Mouse (Mus musculus) midbrain, postnatal 0 days (tissue): ENCODE data around the gene Tmem132d. TPM values are rescaled to one million over a fixed set of nuclear protein-coding genes. Genes with fewer than 3 reads are reported as not detected.

ENCODE experiments used
- ATAC-seq: fragments of 200-750 bp; cut with Nextera tagmentation; 2 replicates; pipeline ENCODE4 v1.8.0; 2017; ENCODE audit warnings: moderate number of reproducible peaks, mild to moderate bottlenecking, moderate TSS enrichment, moderate library complexity; ENCODE audit not compliant: low FRiP score
- DNase-seq: peaks from one replicate; pipeline ENCODE4 v3.0.0-alpha.2; 2015; ENCODE audit warnings: low spot score
- H3K27ac ChIP-seq: fragments of 300-500 bp; sonication (generic); 2 replicates; pipeline ENCODE4 v1.5.1; 2014; ENCODE audit warnings: low read depth, mild to moderate bottlenecking, low read length, mixed read lengths
- H3K27me3 ChIP-seq: fragments of 300-500 bp; sonication (generic); 2 replicates; pipeline ENCODE4 v1.6.1; 2014; ENCODE audit warnings: low read length, control low read depth, mixed read lengths; ENCODE audit not compliant: insufficient read depth
- H3K36me3 ChIP-seq: fragments of 300-500 bp; sonication (generic); 2 replicates; pipeline ENCODE4 v1.6.1; 2014; ENCODE audit warnings: low read length, control low read depth, mixed read lengths; ENCODE audit not compliant: insufficient read depth
- H3K4me1 ChIP-seq: fragments of 300-500 bp; sonication (generic); 2 replicates; pipeline ENCODE4 v1.6.1; 2014; ENCODE audit warnings: mild to moderate bottlenecking, control low read depth, antibody characterized with exemption, low read length, mixed read lengths; ENCODE audit not compliant: insufficient read depth
- H3K4me2 ChIP-seq: fragments of 300-500 bp; sonication (generic); 2 replicates; pipeline ENCODE4 v1.6.1; 2014; ENCODE audit warnings: low read depth, mild to moderate bottlenecking, low read length, mixed read lengths; ENCODE audit not compliant: poor library complexity, severe bottlenecking
- H3K4me3 ChIP-seq: fragments of 300-500 bp; sonication (generic); 2 replicates; pipeline ENCODE4 v1.5.1; 2014; ENCODE audit warnings: low read depth, mild to moderate bottlenecking, low read length, moderate library complexity
- H3K9ac ChIP-seq: fragments of 300-500 bp; sonication (generic); replicated peaks from 2 replicates; pipeline ENCODE4 v1.6.1; 2014; ENCODE audit warnings: mild to moderate bottlenecking, low read length, moderate library complexity, mixed read lengths; ENCODE audit not compliant: poor library complexity, severe bottlenecking
- H3K9me3 ChIP-seq: fragments of 300-500 bp; sonication (generic); 2 replicates; pipeline ENCODE4 v1.6.1; 2016; ENCODE audit warnings: low read length, control low read depth
- CTCF ChIP-seq: IDR thresholded peaks from 2 replicates; pipeline ENCODE4 v1.5.1; 2016; ENCODE audit warnings: antibody characterized with exemption, mild to moderate bottlenecking
- WGBS: fragments of 180-500 bp; shearing (Covaris S2); extraction: QIAGEN DNeasy Blood & Tissue Kit; methylation state at CpG from one replicate; pipeline ENCODE4 v1.1.7; 2014; 5-methylcytosine and 5-hydroxymethylcytosine counted together
- polyA plus RNA-seq: library from polyadenylated mRNA; unstranded; fragments of >200 nt; fragmentation: Nextera tagmentation; extraction: Ambion mirVana; gene quantifications from 2 replicates; pipeline ENCODE4 v1.2.1, GENCODE M21; 2015
- total RNA-seq: library from RNA; depleted of rRNA; stranded (reverse); fragments of >200 nt; gene quantifications from 2 replicates; pipeline ENCODE4 v1.2.3, GENCODE M21; 2014

Gene Tmem132d
- total and polyA plus RNA-seq, 2 experiments from 2014 or later, result 4.0 to 14.7 TPM

- H3K27me3 ChIP-seq, result no peaks in the 10 kb centered on the region
- H3K9me3 ChIP-seq, result no peaks in the 10 kb centered on the region
- no peak overlapping the region for H3K27ac ChIP-seq
- no peak overlapping the region for H3K4me3 ChIP-seq
- no peaks in the 10 kb centered on the region for H3K36me3 ChIP-seq
- no peak overlapping the region for H3K9ac ChIP-seq
- DNase-seq (no peak), ATAC-seq (no peak)
- no peak overlapping the region for H3K4me2 ChIP-seq
- no peaks in the 10 kb centered on the region for H3K4me1 ChIP-seq
- WGBS, result 95% methylated on average over 3 of the region's 3 CpGs
- TF ChIP-seq CTCF, result no peak
Measured at GRCm38 (mm10) chr5:128144799-128145198, 288.1 kb downstream of the Tmem132d start.

GRCm38 (mm10) chr5:128136818-128137217 is 296.1 kb downstream of the Tmem132d start:
- no peaks in the 10 kb centered on the region for H3K27me3 ChIP-seq
- no peak overlapping the region for H3K4me2 ChIP-seq
- no peak overlapping the region for H3K4me3 ChIP-seq
- no peaks in the 10 kb centered on the region for H3K4me1 ChIP-seq
- H3K9me3 ChIP-seq, result no peaks in the 10 kb centered on the region
- TF ChIP-seq CTCF, result no peak
- DNase-seq, result no peak
- H3K27ac ChIP-seq, result no peak overlapping the region
- H3K36me3 ChIP-seq, result no peaks in the 10 kb centered on the region
- ATAC-seq, result no peak
- WGBS, result 81% methylated on average over 8 of the region's 8 CpGs
- no peak overlapping the region for H3K9ac ChIP-seq

GRCm38 (mm10) chr5:128122656-128123055 is 310.2 kb downstream of the Tmem132d start:
- no peak for ATAC-seq
- no peak overlapping the region for H3K4me3 ChIP-seq
- H3K36me3 ChIP-seq, result no peaks in the 10 kb centered on the region
- WGBS, result 78% methylated on average over 3 of the region's 3 CpGs
- H3K27ac ChIP-seq, result no peak overlapping the region
- no peaks in the 10 kb centered on the region for H3K4me1 ChIP-seq
- no peaks in the 10 kb centered on the region for H3K9me3 ChIP-seq
- TF ChIP-seq CTCF, result no peak
- no peak overlapping the region for H3K9ac ChIP-seq
- DNase-seq, result no peak
- H3K27me3 ChIP-seq, result no peaks in the 10 kb centered on the region
- no peak overlapping the region for H3K4me2 ChIP-seq

- no peaks in the 10 kb centered on the region for H3K27me3 ChIP-seq
- ATAC-seq (no peak), DNase-seq (peak; percentile 38)
- WGBS, result 53% methylated on average over 3 of the region's 3 CpGs
- no peak overlapping the region for H3K4me2 ChIP-seq
- no peak overlapping the region for H3K27ac ChIP-seq
- H3K4me1 ChIP-seq, result no peaks in the 10 kb centered on the region
- H3K9ac ChIP-seq, result no peak overlapping the region
- TF ChIP-seq CTCF, result no peak
- no peak overlapping the region for H3K4me3 ChIP-seq
- no peaks in the 10 kb centered on the region for H3K9me3 ChIP-seq
- H3K36me3 ChIP-seq, result no peaks in the 10 kb centered on the region
Measured at GRCm38 (mm10) chr5:128119171-128119570, 313.7 kb downstream of the Tmem132d start.

GRCm38 (mm10) chr5:128113107-128113506 is 319.8 kb downstream of the Tmem132d start:
- H3K27ac ChIP-seq, result no peak overlapping the region

GRCm38 (mm10) chr5:128112518-128112917 is 320.4 kb downstream of the Tmem132d start:
- no peak overlapping the region for H3K4me3 ChIP-seq
- no peak for ATAC-seq

More at GRCm38 (mm10) chr5:128113107-128113506, 319.8 kb downstream of the Tmem132d start:
- H3K36me3 ChIP-seq, result no peaks in the 10 kb centered on the region
- H3K4me1 ChIP-seq, result no peaks in the 10 kb centered on the region
- ATAC-seq (no peak), DNase-seq (no peak)
- H3K4me2 ChIP-seq, result no peak overlapping the region
- H3K9ac ChIP-seq, result no peak overlapping the region
- H3K4me3 ChIP-seq, result no peak overlapping the region
- H3K27me3 ChIP-seq, result no peaks in the 10 kb centered on the region
- WGBS, result 81% methylated on average over 8 of the region's 8 CpGs
- TF ChIP-seq CTCF, result no peak
- H3K9me3 ChIP-seq, result no peaks in the 10 kb centered on the region

More at GRCm38 (mm10) chr5:128112518-128112917, 320.4 kb downstream of the Tmem132d start:
- Histone ChIP-seq H3K4me1 (no peaks in the 10 kb centered on the region), H3K9ac (no peak overlapping the region), H3K27ac (no peak overlapping the region), H3K36me3 (no peaks in the 10 kb centered on the region), H3K27me3 (no peaks in the 10 kb centered on the region), H3K4me2 (no peak overlapping the region), H3K9me3 (no peaks in the 10 kb centered on the region)
- no peak for DNase-seq
- WGBS, result 96% methylated on average over 3 of the region's 3 CpGs
- peak; percentile 52 for TF ChIP-seq CTCF
